Mouse (Mus musculus) forebrain, embryonic 11.5 days (tissue): ENCODE measurements around the gene Ache. TPM values are rescaled to one million over a fixed set of nuclear protein-coding genes. Genes with fewer than 3 reads are reported as not detected.
"Not testable (repeated sequence)": the region's sequence is repeated elsewhere in the genome, so short reads cannot be mapped to it uniquely, and the experiment has no call there.

Experiments
- ATAC-seq: fragments of 200-750 bp; cut with Nextera tagmentation; replicated peaks from 2 replicates; pipeline ENCODE4 v1.8.0; 2017; ENCODE audit warnings: moderate TSS enrichment; ENCODE audit not compliant: low FRiP score
- DNase-seq: peaks from one replicate; pipeline ENCODE4 v3.0.0-alpha.2; 2017; ENCODE audit warnings: low spot score
- H3K27ac ChIP-seq: fragments of 300-500 bp; sonication (generic); 2 replicates; pipeline ENCODE4 v1.5.1; 2014; ENCODE audit warnings: low read depth, low read length
- H3K27me3 ChIP-seq: fragments of 300-500 bp; sonication (generic); 2 replicates; pipeline ENCODE4 v1.6.1; 2014; ENCODE audit warnings: mild to moderate bottlenecking, low read length, mixed read lengths; ENCODE audit not compliant: control insufficient read depth, insufficient read depth
- H3K36me3 ChIP-seq: fragments of 300-500 bp; sonication (generic); 2 replicates; pipeline ENCODE4 v1.6.1; 2014; ENCODE audit warnings: mild to moderate bottlenecking, low read length, moderate library complexity, mixed read lengths; ENCODE audit not compliant: control insufficient read depth, insufficient read depth
- H3K4me1 ChIP-seq: fragments of 300-500 bp; sonication (generic); replicated peaks from 2 replicates; pipeline ENCODE4 v1.6.1; 2014; ENCODE audit warnings: low read length, mixed read lengths; ENCODE audit not compliant: control insufficient read depth, insufficient read depth
- H3K4me2 ChIP-seq: fragments of 300-500 bp; sonication (generic); 2 replicates; pipeline ENCODE4 v1.6.1; 2014; ENCODE audit warnings: low read depth, mild to moderate bottlenecking, low read length, moderate library complexity, mixed read lengths; ENCODE audit not compliant: severe bottlenecking
- H3K4me3 ChIP-seq: fragments of 300-500 bp; sonication (generic); 2 replicates; pipeline ENCODE4 v1.5.1; 2014; ENCODE audit warnings: low read depth, low read length
- H3K9ac ChIP-seq: fragments of 300-500 bp; sonication (generic); 2 replicates; pipeline ENCODE4 v1.6.1; 2014; ENCODE audit warnings: low read length
- H3K9me3 ChIP-seq: fragments of 300-500 bp; sonication (generic); 2 replicates; pipeline ENCODE4 v1.6.1; 2016; ENCODE audit warnings: low read length, mixed read lengths; ENCODE audit not compliant: control insufficient read depth
- WGBS: fragments of 180-500 bp; shearing (Covaris S2); extraction: QIAGEN DNeasy Blood & Tissue Kit; methylation state at CpG from one replicate; pipeline ENCODE4 v1.1.7; 2014; 5-methylcytosine and 5-hydroxymethylcytosine counted together
- polyA plus RNA-seq: library from polyadenylated mRNA; unstranded; fragments of >200 nt; fragmentation: Nextera tagmentation; extraction: Ambion mirVana; gene quantifications from 2 replicates; pipeline ENCODE4 v1.2.1, GENCODE M21; 2014

Gene Ache
- polyA plus RNA-seq: 3.0 and 3.7 TPM in 2 replicates

DNA sequence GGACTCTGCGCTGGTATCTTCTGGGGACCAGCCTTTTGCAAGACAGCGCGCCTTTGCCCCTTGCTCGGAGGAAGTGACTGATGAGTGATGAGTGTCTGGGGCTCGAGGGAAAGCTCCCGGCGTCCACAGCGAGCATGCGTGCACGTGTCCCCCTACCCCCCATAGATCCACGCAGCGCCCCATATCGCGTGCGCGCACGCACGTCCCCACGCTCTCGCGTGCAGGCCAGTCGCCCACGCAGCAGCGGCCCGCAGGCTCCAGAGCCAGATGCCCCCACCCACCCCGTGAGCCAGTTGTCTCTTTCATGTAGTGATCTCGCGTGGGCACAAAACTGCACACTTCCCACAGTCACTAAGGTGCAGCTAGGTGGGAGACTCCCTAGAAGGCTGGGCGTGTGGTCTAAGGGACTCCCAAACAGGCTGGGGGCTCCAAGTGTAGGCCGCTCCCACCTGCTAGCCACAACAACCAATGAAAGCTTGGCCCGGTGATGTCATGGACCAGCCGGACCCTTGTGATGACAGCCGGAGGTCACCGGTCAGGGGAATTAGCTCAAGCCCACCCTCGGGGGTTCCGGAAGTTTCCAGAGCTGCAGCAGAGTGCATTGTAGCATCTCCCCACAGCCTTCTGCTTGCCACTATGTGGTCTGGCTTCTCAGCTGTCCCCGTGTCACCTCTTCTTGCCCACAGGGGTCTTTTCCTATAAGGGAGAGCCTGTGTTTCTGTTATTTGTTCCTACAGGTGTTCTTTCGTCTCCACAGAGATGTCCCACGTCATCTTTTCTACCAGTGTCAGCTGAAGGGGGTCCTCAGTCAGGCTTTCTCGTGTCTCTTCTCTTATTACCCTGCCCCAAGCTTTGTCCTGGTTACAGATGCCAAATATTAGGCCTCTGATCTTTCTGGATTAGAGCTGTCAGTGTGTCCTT is at the start of gene Ache:
Ache (plus strand) TSS at position 488 of the 921 bp plus-strand sequence.
- Histone ChIP-seq H3K4me2 (peak within 1 kb of the TSS; percentile 88), H3K9ac (peak within 1 kb of the TSS; percentile 55), H3K27ac (no peak within 1 kb of the TSS), H3K27me3 (peaks cover 37% of the 10 kb centered on the region), H3K9me3 (no peaks in the 10 kb centered on the region), H3K36me3 (no peaks in the 10 kb centered on the region), H3K4me3 (peak within 1 kb of the TSS; percentile 41), H3K4me1 (peaks cover 13% of the 10 kb centered on the region)
- DNase-seq (peak; percentile 75), ATAC-seq (peak; percentile 49)
- WGBS: under 1% methylated on average over 40 of the region's 40 CpGs

DNA sequence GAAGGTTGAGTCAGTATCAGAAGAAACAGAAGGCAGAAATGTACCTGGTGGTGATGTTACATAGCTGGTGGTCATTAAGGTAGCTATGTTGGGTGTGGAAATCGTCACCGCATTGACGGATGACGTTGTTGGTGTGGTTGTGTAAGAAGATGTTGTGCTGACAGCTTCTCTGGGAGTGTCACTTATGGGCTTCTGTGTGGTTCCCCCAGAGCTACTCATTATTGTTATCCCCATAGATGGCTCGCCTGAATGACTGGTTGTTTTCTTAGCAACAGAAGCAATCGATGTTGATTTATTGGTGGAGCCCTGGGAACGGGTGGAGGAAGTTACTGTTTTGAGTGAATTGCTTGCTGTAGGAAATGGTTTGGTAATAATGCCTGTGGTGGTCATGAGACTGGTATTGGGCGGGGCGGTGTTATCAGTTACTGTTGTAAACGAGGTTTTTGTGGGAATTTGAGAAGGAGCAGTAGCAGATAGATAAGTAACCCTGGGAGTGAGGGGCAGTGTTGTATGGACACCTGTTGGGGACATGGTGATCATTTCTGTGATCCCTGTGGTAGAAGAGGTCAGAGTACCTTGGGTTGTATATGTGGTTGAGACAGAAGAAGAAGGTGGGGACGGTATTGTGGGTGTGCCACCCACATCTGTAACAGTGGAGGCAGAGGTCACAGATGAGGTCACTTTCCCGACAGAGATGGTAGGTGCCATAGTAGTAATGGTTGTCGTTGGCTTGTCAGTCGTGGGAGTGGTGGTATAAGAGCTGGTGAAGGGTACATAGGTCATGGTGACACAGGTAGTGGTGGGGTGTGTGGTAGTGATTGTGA is 23.2 kb upstream of the Ache start:
- H3K4me1 ChIP-seq: no peaks in the 10 kb centered on the region
- WGBS: 92% methylated on average over 14 of the region's 14 CpGs
- no peak for DNase-seq

DNA sequence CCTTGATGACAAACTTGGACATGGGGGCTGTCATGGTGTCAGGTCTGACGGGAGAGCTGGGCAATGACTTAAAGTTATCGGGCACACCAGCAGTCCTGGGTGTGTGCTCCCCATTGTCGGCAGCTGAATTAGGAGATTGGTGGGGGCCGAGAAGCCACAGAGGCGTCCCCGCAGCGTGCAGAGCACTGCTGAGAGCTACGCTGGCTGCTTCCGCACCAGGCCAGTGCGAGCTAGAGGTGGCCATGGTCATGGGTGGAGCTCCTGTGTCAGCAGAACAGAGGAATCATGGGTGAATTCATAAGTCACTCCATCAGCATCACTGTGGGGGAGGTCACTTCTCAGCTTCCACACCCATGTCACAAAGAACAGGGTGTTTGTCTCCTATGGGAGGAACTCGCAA is 22.5 kb upstream of the Ache start:
- 90% methylated on average over 11 of the region's 11 CpGs for WGBS
- no peaks in the 10 kb centered on the region for H3K27me3 ChIP-seq
- ATAC-seq: no peak

More for the DNA sequence above, 23.2 kb upstream of the Ache start:
- ATAC-seq: no peak
- H3K9me3 ChIP-seq: no peaks in the 10 kb centered on the region
- no peaks in the 10 kb centered on the region for H3K36me3 ChIP-seq
- no peak overlapping the region for H3K27ac ChIP-seq
- H3K4me3 ChIP-seq: no peak overlapping the region
- no peaks in the 10 kb centered on the region for H3K27me3 ChIP-seq
- H3K4me2 ChIP-seq: no peak overlapping the region
- no peak overlapping the region for H3K9ac ChIP-seq

DNA sequence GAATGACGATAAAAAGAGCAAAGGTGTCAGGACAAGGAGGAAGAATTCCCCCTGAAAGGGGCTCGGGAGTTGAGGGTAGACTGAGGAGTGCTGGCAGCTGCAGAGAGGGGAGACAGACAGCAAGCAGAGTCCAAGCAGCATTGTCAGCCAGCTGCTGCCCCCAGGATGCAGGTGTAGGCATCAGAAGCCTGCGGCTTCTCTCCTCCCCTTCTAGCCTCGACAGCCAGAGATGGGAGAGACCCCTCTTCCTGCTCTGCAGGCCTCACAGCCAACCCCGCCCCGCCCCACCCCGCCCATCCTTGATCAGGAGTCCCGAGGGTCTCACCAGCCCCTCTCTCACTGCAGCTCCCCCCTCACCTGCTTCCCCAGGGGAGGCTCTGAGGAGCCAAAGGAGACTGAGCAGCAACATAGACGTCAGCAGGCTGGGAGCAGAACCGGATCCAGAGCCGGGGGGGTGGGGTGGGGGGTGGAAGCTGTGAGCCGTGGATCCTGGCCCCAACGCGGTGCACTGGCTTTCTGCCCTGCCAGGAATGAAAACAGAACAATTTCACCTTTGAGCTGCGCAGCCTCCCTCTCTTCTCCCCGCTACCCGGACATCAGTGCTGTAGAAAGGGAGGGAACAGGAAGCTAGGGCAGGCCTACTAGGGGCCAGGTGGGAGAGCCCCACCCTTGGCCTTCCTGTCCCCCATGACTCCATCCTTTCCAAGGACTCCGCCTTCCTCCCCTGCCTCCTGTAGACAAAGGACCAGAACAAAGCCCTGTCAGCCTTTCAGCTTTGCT is 19.0 kb upstream of the Ache start:
- no peaks in the 10 kb centered on the region; the same call in 1 of the 2 replicates for H3K9me3 ChIP-seq
- no peak for DNase-seq
- no peak overlapping the region for H3K4me3 ChIP-seq
- no peak for ATAC-seq
- no peak overlapping the region for H3K27ac ChIP-seq
- no peak overlapping the region for H3K4me2 ChIP-seq
- H3K27me3 ChIP-seq: no peaks in the 10 kb centered on the region
- WGBS: 42% methylated on average over 18 of the region's 18 CpGs
- peak overlapping the region; percentile 12; the same call in 1 of the 2 replicates for H3K9ac ChIP-seq
- H3K4me1 ChIP-seq: no peaks in the 10 kb centered on the region
- no peaks in the 10 kb centered on the region for H3K36me3 ChIP-seq

More for the DNA sequence above, 22.5 kb upstream of the Ache start:
- Histone ChIP-seq H3K9me3 (no peaks in the 10 kb centered on the region), H3K4me2 (no peak overlapping the region), H3K4me3 (no peak overlapping the region), H3K9ac (no peak overlapping the region), H3K36me3 (no peaks in the 10 kb centered on the region), H3K4me1 (no peaks in the 10 kb centered on the region), H3K27ac (no peak overlapping the region)
- DNase-seq: no peak

DNA sequence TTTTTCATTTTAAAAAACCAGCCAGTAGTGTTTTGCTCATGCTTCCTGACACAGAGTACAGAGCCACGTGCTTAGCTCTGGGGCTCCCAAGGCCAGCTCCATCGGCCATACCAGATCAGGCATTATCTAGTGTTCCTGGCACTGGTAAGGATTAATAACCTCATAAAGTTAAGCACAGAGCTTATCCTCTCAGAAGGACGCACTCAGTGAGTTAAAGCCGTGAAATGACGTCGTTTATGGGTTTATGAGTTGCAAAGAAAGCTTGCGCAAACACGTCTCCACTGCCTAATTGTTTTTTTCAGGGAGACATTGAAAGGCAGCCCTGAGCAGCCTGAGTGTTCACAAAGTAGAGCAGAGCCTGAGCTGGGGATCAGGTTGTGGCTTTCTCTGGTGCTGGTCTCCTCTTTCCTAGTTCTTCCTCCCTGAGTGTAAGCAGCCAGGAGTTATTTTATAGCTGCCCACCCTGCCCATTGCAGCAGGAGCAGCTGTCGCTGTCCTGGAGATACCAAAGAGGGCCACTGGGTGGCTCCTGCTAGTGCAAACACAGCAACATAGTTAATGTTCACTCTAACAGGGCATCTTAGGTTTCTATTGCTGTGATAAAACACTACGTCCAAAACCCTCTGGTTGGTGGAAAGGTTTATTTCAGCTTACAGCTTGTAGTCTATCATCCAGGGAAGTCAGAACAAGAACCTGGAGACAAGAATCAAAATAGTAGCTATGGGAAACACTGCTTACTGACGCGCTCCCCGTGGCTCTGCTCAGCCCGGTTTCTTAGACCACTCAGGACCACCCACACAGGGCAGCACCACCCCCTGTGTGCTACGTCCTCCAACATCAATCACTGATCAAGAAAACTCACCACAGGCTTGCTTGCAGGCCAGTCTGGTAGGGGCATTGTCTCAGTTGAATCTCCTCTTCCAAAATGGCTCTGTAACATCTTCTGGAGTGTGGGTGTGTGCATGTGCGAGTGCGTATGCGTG is 9.7 kb upstream of the Ache start:
- Histone ChIP-seq H3K27ac (no peak overlapping the region), H3K4me2 (no peak overlapping the region), H3K36me3 (no peaks in the 10 kb centered on the region), H3K4me1 (no peaks in the 10 kb centered on the region), H3K9me3 (no peaks in the 10 kb centered on the region; the same call in 1 of the 2 replicates), H3K27me3 (no peaks in the 10 kb centered on the region), H3K4me3 (no peak overlapping the region), H3K9ac (no peak overlapping the region)
- 59% methylated on average over 18 of the region's 18 CpGs for WGBS
- no peak for ATAC-seq
- no peak for DNase-seq

DNA sequence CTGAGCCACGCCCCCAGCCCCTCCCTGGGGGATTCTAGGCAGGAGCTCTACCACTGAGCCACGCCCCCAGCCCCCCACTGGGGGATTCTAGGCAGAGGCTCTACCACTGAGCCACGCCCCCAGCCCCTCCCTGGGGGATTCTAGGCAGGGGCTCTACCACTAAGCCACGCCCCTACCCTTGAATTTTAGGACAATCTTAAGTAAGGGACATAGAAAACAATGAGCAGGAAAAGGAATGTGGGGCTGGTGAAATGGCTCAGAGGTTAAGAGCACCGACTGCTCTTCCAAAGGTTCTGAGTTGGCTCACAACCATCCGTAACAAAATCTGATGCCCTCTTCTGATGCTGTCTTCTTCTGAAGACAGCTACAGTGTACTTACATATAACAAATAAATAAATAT is 2.9 kb upstream of the Ache start:
- not testable (repeated sequence) for DNase-seq, H3K36me3 ChIP-seq, H3K9me3 ChIP-seq, ATAC-seq, H3K4me2 ChIP-seq, H3K9ac ChIP-seq, H3K27ac ChIP-seq, H3K4me3 ChIP-seq
- 82% methylated on average over 5 of the region's 6 CpGs for WGBS
- Histone ChIP-seq H3K4me1 (peaks cover 13% of the 10 kb centered on the region), H3K27me3 (peaks cover 20% of the 10 kb centered on the region)

DNA sequence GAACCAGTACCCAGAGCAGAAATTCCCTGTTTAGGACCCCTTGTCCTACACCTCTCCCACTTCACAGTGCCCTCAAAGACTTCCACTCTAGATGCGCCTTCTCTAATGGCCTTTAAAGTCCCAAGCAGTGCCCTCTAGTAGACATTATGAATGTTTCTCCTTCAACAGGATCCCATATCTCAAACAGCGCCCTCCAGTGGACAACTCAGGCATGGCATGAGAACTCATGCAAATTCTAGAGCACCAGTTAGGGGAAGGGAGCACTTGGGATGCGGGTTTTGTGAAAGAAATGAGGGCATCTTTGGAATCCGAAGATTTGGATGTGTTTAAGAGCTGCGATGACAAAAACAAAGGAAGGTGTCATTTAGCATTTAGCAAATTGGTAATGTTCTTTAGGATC is 2.3 kb upstream of the Ache start:
- Histone ChIP-seq H3K4me1 (peaks cover 13% of the 10 kb centered on the region), H3K9me3 (no peaks in the 10 kb centered on the region), H3K27me3 (peaks cover 26% of the 10 kb centered on the region), H3K36me3 (no peaks in the 10 kb centered on the region), H3K4me3 (no peak overlapping the region), H3K9ac (no peak overlapping the region), H3K27ac (no peak overlapping the region), H3K4me2 (no peak overlapping the region)
- DNase-seq (no peak), ATAC-seq (no peak)
- 67% methylated on average over 5 of the region's 5 CpGs for WGBS
